Mouse (Mus musculus) testis, adult 2 months (tissue): Measurements from ENCODE around the gene Marveld3.

Source experiments
- CTCF ChIP-seq: fragments of 200-500 bp; IDR thresholded peaks from 2 replicates; pipeline ENCODE4 v1.5.1; 2012; ENCODE audit warnings: low read depth, mild to moderate bottlenecking, inconsistent platforms, low read length, moderate library complexity; ENCODE audit not compliant: control insufficient read depth, insufficient read depth, insufficient replicate concordance
- POLR2A ChIP-seq: fragments of 200-500 bp; IDR thresholded peaks from 2 replicates; pipeline ENCODE4 v1.6.1; 2012; ENCODE audit warnings: low read depth, mild to moderate bottlenecking, inconsistent platforms, low read length, moderate library complexity; ENCODE audit not compliant: control insufficient read depth

GRCm38 (mm10) chr8:109997381-109997780 lies 35.4 kb upstream of the Marveld3 start:
- TF ChIP-seq POLR2A (no peak), CTCF (no peak)
